Mouse (Mus musculus) heart, postnatal 0 days (tissue): ENCODE data around the gene Stkld1. TPM values are rescaled to one million over a fixed set of nuclear protein-coding genes. Genes with fewer than 3 reads are reported as not detected.
A peak's percentile ranks its signal among the peaks of the same experiment; 100 is the strongest.

Experiments
- ATAC-seq: fragments of 200-750 bp; cut with Nextera tagmentation; 2 replicates; pipeline ENCODE4 v1.8.0; 2017; ENCODE audit warnings: low read depth, moderate number of reproducible peaks, moderate library complexity; ENCODE audit not compliant: insufficient read depth
- DNase-seq: peaks from one replicate; pipeline ENCODE4 v3.0.0-alpha.2; 2016; ENCODE audit warnings: low spot score
- H3K27ac ChIP-seq: fragments of 300-500 bp; sonication (generic); 2 replicates; pipeline ENCODE4 v1.5.1; 2014; ENCODE audit warnings: low read depth, mild to moderate bottlenecking
- H3K27me3 ChIP-seq: fragments of 300-500 bp; sonication (generic); 2 replicates; pipeline ENCODE4 v1.6.1; 2014; ENCODE audit warnings: low read length, mixed read lengths; ENCODE audit not compliant: control insufficient read depth, insufficient read depth
- H3K36me3 ChIP-seq: fragments of 300-500 bp; sonication (generic); replicated peaks from 2 replicates; pipeline ENCODE4 v1.6.1; 2014; ENCODE audit warnings: low read length, mixed read lengths; ENCODE audit not compliant: control insufficient read depth, insufficient read depth
- H3K4me1 ChIP-seq: fragments of 300-500 bp; sonication (generic); 2 replicates; pipeline ENCODE4 v1.6.1; 2014; ENCODE audit warnings: antibody characterized with exemption; ENCODE audit not compliant: control insufficient read depth, insufficient read depth
- H3K4me2 ChIP-seq: fragments of 300-500 bp; sonication (generic); 2 replicates; pipeline ENCODE4 v1.6.1; 2014; ENCODE audit warnings: low read depth, mild to moderate bottlenecking, low read length, moderate library complexity
- H3K4me3 ChIP-seq: fragments of 300-500 bp; sonication (generic); 2 replicates; pipeline ENCODE4 v1.5.1; 2014; ENCODE audit warnings: low read depth, low read length
- H3K9ac ChIP-seq: fragments of 300-500 bp; sonication (generic); replicated peaks from 2 replicates; pipeline ENCODE4 v1.6.1; 2014; ENCODE audit warnings: low read depth, low read length, mixed read lengths
- H3K9me3 ChIP-seq: fragments of 300-500 bp; sonication (generic); replicated peaks from 2 replicates; pipeline ENCODE4 v1.6.1; 2016; ENCODE audit warnings: low read length; ENCODE audit not compliant: control insufficient read depth
- CTCF ChIP-seq: IDR thresholded peaks from 2 replicates; pipeline ENCODE4 v1.5.1; 2016; ENCODE audit warnings: antibody characterized with exemption, control low read depth, low read depth
- EP300 ChIP-seq: IDR thresholded peaks from 2 replicates; pipeline ENCODE4 v1.6.1; 2016; ENCODE audit warnings: antibody characterized with exemption, low read depth
- WGBS: fragments of 180-500 bp; shearing (Covaris S2); extraction: QIAGEN DNeasy Blood & Tissue Kit; methylation state at CpG from one replicate; pipeline ENCODE4 v1.1.7; 2014; 5-methylcytosine and 5-hydroxymethylcytosine counted together
- polyA plus RNA-seq: library from polyadenylated mRNA; unstranded; fragments of >200 nt; fragmentation: Nextera tagmentation; extraction: Ambion mirVana; gene quantifications from 2 replicates; pipeline ENCODE4 v1.2.1, GENCODE M21; 2015
- total RNA-seq: library from RNA; depleted of rRNA; stranded (reverse); fragments of >200 nt; gene quantifications from 2 replicates; pipeline ENCODE4 v1.2.3, GENCODE M21; 2014; ENCODE audit warnings: low replicate concordance

The Stkld1 gene
- total and polyA plus RNA-seq, 2 experiments from 2014 or later, result 0.25 TPM; not detected in 1

GRCm38 (mm10) chr2:26901834-26902400, 31.9 kb upstream of the Stkld1 start:
- peak overlapping the region; percentile 95 for H3K4me2 ChIP-seq
- peak overlapping the region; percentile 87 for H3K27ac ChIP-seq
- peak overlapping the region; percentile 77 for H3K9ac ChIP-seq
- 7% methylated on average over 7 of the region's 7 CpGs for WGBS
- no peaks in the 10 kb centered on the region for H3K9me3 ChIP-seq
- peak overlapping the region; percentile 89 for H3K4me3 ChIP-seq
- peaks cover 46% of the 10 kb centered on the region for H3K36me3 ChIP-seq
- ATAC-seq (no peak), DNase-seq (no peak)
- no peak for TF ChIP-seq CTCF
- no peak for TF ChIP-seq EP300
- no peaks in the 10 kb centered on the region for H3K27me3 ChIP-seq
- H3K4me1 ChIP-seq, result peaks cover 12% of the 10 kb centered on the region

DNA sequence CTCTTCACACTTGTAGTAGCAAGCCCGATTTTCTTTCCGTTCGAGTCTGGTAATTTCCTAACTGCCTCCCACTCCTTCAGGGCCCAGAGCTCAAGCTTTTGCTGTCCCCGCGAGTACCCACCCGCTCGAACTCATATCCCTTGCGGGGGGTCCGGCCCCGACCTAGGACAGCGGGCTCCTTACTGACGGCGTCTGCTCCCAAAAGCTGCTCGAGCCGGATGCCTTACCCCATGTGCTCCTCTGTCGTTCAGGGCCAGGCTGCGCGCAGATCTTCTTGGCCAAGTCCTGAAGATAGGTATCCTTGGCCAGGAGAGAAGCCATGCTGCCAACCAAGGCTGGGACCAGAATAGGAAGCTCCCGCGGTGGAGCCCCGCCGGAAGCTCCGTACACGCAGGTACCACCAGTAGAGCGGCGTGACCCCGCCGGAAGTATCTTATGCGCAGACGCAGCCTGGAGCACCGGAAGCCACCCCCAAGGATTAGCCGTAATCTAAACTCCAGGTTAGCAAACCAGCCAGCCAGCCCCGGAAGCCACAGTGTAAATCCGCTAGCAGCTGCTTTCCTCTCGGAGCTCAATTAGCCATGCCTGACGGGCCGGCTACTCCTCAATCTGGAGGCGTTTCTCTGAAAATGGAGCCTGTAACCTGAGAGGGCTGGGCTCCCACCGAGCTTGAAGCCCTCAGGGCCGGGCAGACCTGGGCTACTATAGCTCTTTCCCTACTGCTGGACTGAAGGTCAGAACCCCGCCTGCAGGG, 31.2 kb upstream of the Stkld1 start, which contains the start of gene Surf6:
Gene Surf6 (minus strand): TSS at position 413 of the 754 bp plus-strand sequence.
- no peaks in the 10 kb centered on the region for H3K9me3 ChIP-seq
- peak within 1 kb of the TSS; percentile 95 for H3K4me2 ChIP-seq
- peak within 1 kb of the TSS; percentile 77 for H3K9ac ChIP-seq
- TF ChIP-seq EP300 (peak; percentile 24; the same call in 1 of the 2 replicates), CTCF (no peak)
- under 1% methylated on average over 41 of the region's 41 CpGs for WGBS
- peak within 1 kb of the TSS; percentile 89 for H3K4me3 ChIP-seq
- ATAC-seq (peak; percentile 93), DNase-seq (peak; percentile 97)
- H3K36me3 ChIP-seq, result peaks cover 44% of the 10 kb centered on the region
- no peaks in the 10 kb centered on the region for H3K27me3 ChIP-seq
- H3K27ac ChIP-seq, result peak within 1 kb of the TSS; percentile 87
- H3K4me1 ChIP-seq, result peaks cover 12% of the 10 kb centered on the region

GRCm38 (mm10) chr2:26903311-26903710, 30.5 kb upstream of the Stkld1 start:
- Histone ChIP-seq H3K4me2 (peak overlapping the region; percentile 95), H3K27me3 (no peaks in the 10 kb centered on the region), H3K4me1 (peaks cover 12% of the 10 kb centered on the region), H3K4me3 (peak overlapping the region; percentile 89), H3K36me3 (peaks cover 43% of the 10 kb centered on the region), H3K9ac (peak overlapping the region; percentile 77), H3K9me3 (no peaks in the 10 kb centered on the region), H3K27ac (peak overlapping the region; percentile 87)
- ATAC-seq (no peak), DNase-seq (no peak)
- no peak for TF ChIP-seq CTCF
- no peak for TF ChIP-seq EP300
- WGBS, result 12% methylated on average over 7 of the region's 7 CpGs

- TF ChIP-seq EP300, result no peak
- TF ChIP-seq CTCF, result no peak
- no peaks in the 10 kb centered on the region for H3K27me3 ChIP-seq
- WGBS, result 90% methylated on average over 2 of the region's 2 CpGs
- peaks cover 25% of the 10 kb centered on the region for H3K4me1 ChIP-seq
- DNase-seq (no peak), ATAC-seq (no peak)
- H3K4me3 ChIP-seq, result no peak overlapping the region
- H3K9ac ChIP-seq, result no peak overlapping the region
- H3K4me2 ChIP-seq, result no peak overlapping the region
- no peak overlapping the region for H3K27ac ChIP-seq
- H3K9me3 ChIP-seq, result no peaks in the 10 kb centered on the region
- H3K36me3 ChIP-seq, result peaks cover 25% of the 10 kb centered on the region
Observed at GRCm38 (mm10) chr2:26905936-26906335, 27.9 kb upstream of the Stkld1 start.

DNA sequence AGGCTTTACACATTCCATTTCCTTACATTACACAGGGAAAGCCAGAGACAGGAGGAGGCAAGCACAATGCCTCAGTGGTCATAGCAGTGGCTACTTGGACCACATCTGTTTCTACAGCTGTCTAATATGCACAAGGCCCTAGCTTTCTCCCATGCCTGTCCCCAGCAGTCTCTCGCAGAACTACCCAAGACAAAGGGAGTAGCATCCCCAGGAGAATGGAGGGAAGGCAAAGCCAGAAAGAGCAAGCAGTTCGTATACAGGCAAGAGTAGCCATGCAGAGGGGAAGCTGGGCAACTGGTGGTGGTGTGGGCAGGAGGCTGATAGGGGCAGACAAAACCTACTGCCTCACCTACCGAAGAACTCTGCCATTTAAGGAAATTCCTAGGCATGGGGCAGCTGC, 27.4 kb upstream of the Stkld1 start:
- no peak for TF ChIP-seq CTCF
- TF ChIP-seq EP300, result no peak
- H3K9me3 ChIP-seq, result no peaks in the 10 kb centered on the region
- no peak overlapping the region for H3K27ac ChIP-seq
- H3K9ac ChIP-seq, result no peak overlapping the region
- no peak for ATAC-seq
- no peaks in the 10 kb centered on the region for H3K27me3 ChIP-seq
- no peak for DNase-seq
- no peak overlapping the region for H3K4me2 ChIP-seq
- peaks cover 25% of the 10 kb centered on the region for H3K4me1 ChIP-seq
- 86% methylated on average over 3 of the region's 3 CpGs for WGBS
- no peak overlapping the region for H3K4me3 ChIP-seq
- H3K36me3 ChIP-seq, result peaks cover 25% of the 10 kb centered on the region
